Comparison of ENCODE assay signal across 9 mouse cellular contexts in genomic region chr7:80171345-80171744, GRCm38 (mm10). TPM values are rescaled to one million over a fixed set of nuclear protein-coding genes. Genes with fewer than 3 reads are reported as not detected.
A peak's percentile ranks its signal among the peaks of the same experiment; 100 is the strongest.
DNase-seq lines count a peak whose midpoint lies in the region; ATAC-seq lines count a peak whose summit lies in the region.
"Had no signal": no experiment of that assay in that cellular context is flagged by ENCODE, and none has a peak within 500 bp of the region (broad histone marks: within the 10 kb centered on the region; RNA-seq: fewer than 3 reads in every experiment).

No protein-coding gene starts in this region.

- H3K27me3 ChIP-seq in stomach, embryonic 14.5 days (ENCODE audit: control insufficient read depth, insufficient read depth, low read length), result no peaks in the 10 kb centered on the region
- H3K27me3 ChIP-seq: limb, embryonic 13.5 days had no signal

- peak; percentile 34 to 55 for DNase-seq in cerebellum, postnatal 25 days
- DNase-seq in cerebellum, adult 9-10 months, result no peak
- DNase-seq in ovary, adult 18-20 months (ENCODE audit: low spot score), result peak; percentile 60
- DNase-seq in ovary, postnatal 14 days (ENCODE audit: low spot score), result no peak
- DNase-seq in heart, postnatal 14 days, result peak; percentile 37 to 56
- peak; percentile 78 to 91 for DNase-seq in left cerebral cortex, postnatal 14 days (ENCODE audit: low spot score in 2 of 2)

- no peaks in the 10 kb centered on the region for H3K36me3 ChIP-seq in stomach, embryonic 14.5 days (ENCODE audit: control insufficient read depth, insufficient read depth, low read length)
- H3K36me3 ChIP-seq: limb, embryonic 13.5 days had no signal

- no peak overlapping the region for H3K4me2 ChIP-seq in stomach, embryonic 14.5 days (replicated peaks; ENCODE audit: low read depth, low read length)
- H3K4me2 ChIP-seq: limb, embryonic 13.5 days had no signal

- peaks cover 9% of the 10 kb centered on the region; the same call in 1 of the 2 replicates for H3K4me1 ChIP-seq in stomach, embryonic 14.5 days (ENCODE audit: control insufficient read depth, insufficient read depth, low read length)

- ATAC-seq in stomach, embryonic 14.5 days (ENCODE audit: insufficient number of reproducible peaks, insufficient read depth, low FRiP score, low read depth), result peak; percentile 51; the same call in 1 of the 2 replicates
- no peak for ATAC-seq in megakaryocyte, adult 5-6 weeks (ENCODE audit: poor library complexity, severe bottlenecking)

- peak overlapping the region; percentile 44; the same call in 1 of the 2 replicates for H3K27ac ChIP-seq in stomach, embryonic 14.5 days (ENCODE audit: low read length)
- H3K27ac ChIP-seq: limb, embryonic 13.5 days had no signal

- WGBS in stomach, embryonic 14.5 days, result 28% methylated on average over 8 of the region's 8 CpGs

- no peaks in the 10 kb centered on the region for H3K9me3 ChIP-seq in stomach, embryonic 14.5 days (ENCODE audit: control insufficient read depth, low read depth, low read length)
- H3K9me3 ChIP-seq: limb, embryonic 13.5 days had no signal

- intact Hi-C loops in heart, postnatal 14 days (cut with DNase I), result no loop called here
- intact Hi-C loops in left cerebral cortex, postnatal 14 days (cut with DNase I), result no loop called here

- H3K9ac ChIP-seq in stomach, embryonic 14.5 days (replicated peaks; ENCODE audit: low read depth, low read length), result no peak overlapping the region
- H3K9ac ChIP-seq: limb, embryonic 13.5 days had no signal

- no peak overlapping the region for H3K4me3 ChIP-seq in stomach, embryonic 14.5 days (ENCODE audit: low read depth, low read length)
- H3K4me3 ChIP-seq: limb, embryonic 13.5 days had no signal

RNA-seq across cellular contexts. Expression of gene Sema4b, which starts 15.3 kb away (rescaled TPM):
- 10 to 100 TPM; 12.9 to 13.4 TPM for total RNA-seq in heart, postnatal 14 days (2021)
- total RNA-seq in left cerebral cortex, postnatal 14 days (2021), result 10 to 100 TPM; 20.0 to 20.7 TPM
- polyA plus RNA-seq in stomach, embryonic 14.5 days (2014; fragmentation: Nextera tagmentation; extraction: Ambion mirVana), result 21.7 and 23.4 TPM in 2 replicates
- total RNA-seq in megakaryocyte, adult 5-6 weeks (2015), result 10.1 and 13.7 TPM in 2 replicates
- 10.5 and 11.1 TPM in 2 replicates for total RNA-seq in megakaryocyte, adult 5-6 weeks (2017)

RNA-seq across cellular contexts. Expression of gene Idh2, which starts 56.2 kb away (rescaled TPM):
- total RNA-seq in heart, postnatal 14 days (2021), result 1,000 to 10,000 TPM; 1,322 to 1,446 TPM
- 10 to 100 TPM; 48.1 to 50.3 TPM for total RNA-seq in left cerebral cortex, postnatal 14 days (2021)
- 613 and 615 TPM in 2 replicates for polyA plus RNA-seq in stomach, embryonic 14.5 days (2014; fragmentation: Nextera tagmentation; extraction: Ambion mirVana)
- total RNA-seq in megakaryocyte, adult 5-6 weeks (2015), result 74.9 and 77.7 TPM in 2 replicates
- total RNA-seq in megakaryocyte, adult 5-6 weeks (2017), result 85.5 and 90.4 TPM in 2 replicates

Comparison
In these comparisons a context has a peak if more than half of its experiments do, and no peak if none do; other contexts are left out.
1. DNase-seq: peak in cerebellum, postnatal 25 days (2 of 2), ovary, adult 18-20 months (single experiment), heart, postnatal 14 days (2 of 2) and left cerebral cortex, postnatal 14 days (2 of 2); none in cerebellum, adult 9-10 months (single experiment) and ovary, postnatal 14 days (single experiment).
2. RNA of gene Idh2, which starts 56.2 kb away (total RNA-seq): 1,322 to 1,446 TPM in heart, postnatal 14 days; 74.9 to 90.4 TPM in megakaryocyte, adult 5-6 weeks and 48.1 to 50.3 TPM in left cerebral cortex, postnatal 14 days; every median in the first group is over 10 times any median in the second.